Mouse (Mus musculus) leukemia stem cell, adult 10-12 weeks (primary cell): ENCODE measurements around the gene Zfp37. TPM values are rescaled to one million over a fixed set of nuclear protein-coding genes. Genes with fewer than 3 reads are reported as not detected.

Source experiments
- polyA plus RNA-seq: library from polyadenylated mRNA; stranded (reverse); fragments of >175 nt; gene quantifications from 2 replicates; pipeline ENCODE4 v1.2.3, GENCODE M21; 2012; ENCODE audit warnings: low replicate concordance

Gene Zfp37
- not detected in 2 replicates for polyA plus RNA-seq

GRCm38 (mm10) chr4:62230769-62231168 lies at the start of gene Zfp37:
Gene Zfp37, minus strand, starts transcription at chr4:62231047.

DNA sequence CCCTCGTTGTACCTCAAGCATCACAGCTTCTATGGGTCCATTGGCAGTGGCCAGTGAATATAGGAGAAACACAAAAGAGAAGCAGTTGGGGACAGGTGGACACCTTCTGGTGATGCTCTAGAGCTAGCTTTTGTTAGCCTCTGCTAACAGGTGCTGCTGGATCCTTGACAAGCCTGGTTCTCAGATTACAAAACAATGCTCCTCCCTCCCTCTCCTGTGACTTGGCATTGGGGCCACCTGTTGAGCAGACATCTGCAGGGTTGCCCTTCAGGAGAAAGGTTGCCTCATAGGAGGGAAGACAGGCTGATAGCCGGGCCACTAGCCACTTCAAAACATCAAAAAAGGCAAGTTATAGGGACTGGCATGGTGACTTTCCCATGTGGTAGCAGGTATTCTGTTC lies 31.4 kb upstream of the Zfp37 start, which contains the start of gene Slc31a2:
TSS of gene Slc31a2 (plus strand) at position 287 of the 400 bp plus-strand sequence.

GRCm38 (mm10) chr4:62150811-62151210 lies 80.0 kb downstream of the Zfp37 start, which contains the start of gene Mup21:
Gene Mup21, minus strand, starts transcription at chr4:62150863.

Other genes starting within 250 kb of the Zfp37 start
- not detected in 2 replicates for gene Mup20, start 176.9 kb downstream of the Zfp37 start, polyA plus RNA-seq
- not detected in 2 replicates for gene Mup3, start 143.7 kb downstream of the Zfp37 start, polyA plus RNA-seq
- not detected in 2 replicates for gene Mup21, start 80.2 kb downstream of the Zfp37 start, polyA plus RNA-seq
- gene Slc31a2, start 31.5 kb upstream of the Zfp37 start, polyA plus RNA-seq: 0.32 and 1.1 TPM in 2 replicates
- gene Fkbp15, start 129.5 kb upstream of the Zfp37 start, polyA plus RNA-seq: 17.7 and 18.4 TPM in 2 replicates
- gene Slc31a1, start 129.7 kb upstream of the Zfp37 start, polyA plus RNA-seq: 0.73 and 2.3 TPM in 2 replicates
- 1.3 and 8.1 TPM in 2 replicates for gene Cdc26, start 177.6 kb upstream of the Zfp37 start, polyA plus RNA-seq
- 1.9 and 5.4 TPM in 2 replicates for gene Prpf4, start 177.8 kb upstream of the Zfp37 start, polyA plus RNA-seq
- 0.12 and 0.59 TPM in 2 replicates for gene Rnf183, start 204.2 kb upstream of the Zfp37 start, polyA plus RNA-seq
- gene Wdr31, start 239.8 kb upstream of the Zfp37 start, polyA plus RNA-seq: 2.6 TPM in 2 replicates
- 0.38 and 1.6 TPM in 2 replicates for gene Bspry, start 249.0 kb upstream of the Zfp37 start, polyA plus RNA-seq